Mouse (Mus musculus) left cerebral cortex, adult 11 months (tissue): ENCODE results near the gene Rchy1.
"Not testable (repeated sequence)": the region's sequence is repeated elsewhere in the genome, so short reads cannot be mapped to it uniquely, and the experiment has no call there.

ENCODE experiments used
- DNase-seq: peaks from one replicate; pipeline ENCODE4 v3.0.0; 2022; ENCODE audit warnings: low spot score

The Rchy1 gene

GRCm38 (mm10) chr5:91959986-91960385 lies 2.9 kb downstream of the Rchy1 start:
- no peak for DNase-seq

DNA sequence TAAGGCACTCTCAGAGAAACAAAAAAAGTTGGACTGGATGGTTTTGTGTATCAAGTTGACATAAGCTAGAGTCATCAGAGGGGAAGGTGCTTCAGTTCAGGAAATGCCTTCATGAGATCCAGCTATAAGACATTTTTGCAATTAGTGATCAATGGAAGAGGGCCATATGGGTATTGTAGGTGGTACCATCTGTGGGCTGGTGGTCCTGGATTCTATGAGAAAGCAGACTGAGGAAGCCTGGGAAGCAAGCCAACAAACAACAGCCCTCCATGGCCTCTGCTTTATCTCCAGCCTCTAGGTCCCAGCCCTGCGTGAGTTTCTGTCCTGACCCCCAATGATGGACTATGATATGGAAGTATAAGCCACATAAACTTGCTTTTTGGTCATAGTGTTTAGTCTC lies 3.8 kb downstream of the Rchy1 start:
- no peak for DNase-seq

- DNase-seq: no peak
These were observed 5.7 kb downstream of the Rchy1 start for GRCm38 (mm10) chr5:91956991-91957760.

GRCm38 (mm10) chr5:91951404-91951803 lies 11.5 kb downstream of the Rchy1 start:
- DNase-seq: no peak

GRCm38 (mm10) chr5:91949441-91949840 lies 13.4 kb downstream of the Rchy1 start:
- no peak for DNase-seq

- DNase-seq: no peak
These were observed 15.9 kb downstream of the Rchy1 start for GRCm38 (mm10) chr5:91947008-91947407.

DNA sequence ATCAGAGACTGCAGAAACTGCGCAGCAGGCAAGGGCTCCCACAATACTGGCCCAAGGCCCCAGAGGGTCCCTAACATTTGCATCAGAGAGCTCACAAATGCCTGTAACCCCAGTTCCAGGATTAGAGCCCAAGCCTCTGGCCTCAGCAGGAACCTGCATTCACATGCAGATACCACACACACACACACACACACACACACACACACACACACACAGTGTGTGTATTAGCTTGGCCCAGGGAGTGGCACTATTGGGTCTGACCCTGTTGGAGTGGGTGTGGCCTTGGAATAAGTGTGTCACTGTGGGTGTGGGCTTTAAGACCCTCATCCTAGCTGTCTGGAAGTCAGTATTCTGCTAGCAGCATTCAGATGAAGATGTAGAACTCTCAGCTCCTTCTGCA lies 17.3 kb downstream of the Rchy1 start:
- DNase-seq: not testable (repeated sequence)

- no peak for DNase-seq
These were observed 49.6 kb downstream of the Rchy1 start for GRCm38 (mm10) chr5:91913231-91913630.

DNA sequence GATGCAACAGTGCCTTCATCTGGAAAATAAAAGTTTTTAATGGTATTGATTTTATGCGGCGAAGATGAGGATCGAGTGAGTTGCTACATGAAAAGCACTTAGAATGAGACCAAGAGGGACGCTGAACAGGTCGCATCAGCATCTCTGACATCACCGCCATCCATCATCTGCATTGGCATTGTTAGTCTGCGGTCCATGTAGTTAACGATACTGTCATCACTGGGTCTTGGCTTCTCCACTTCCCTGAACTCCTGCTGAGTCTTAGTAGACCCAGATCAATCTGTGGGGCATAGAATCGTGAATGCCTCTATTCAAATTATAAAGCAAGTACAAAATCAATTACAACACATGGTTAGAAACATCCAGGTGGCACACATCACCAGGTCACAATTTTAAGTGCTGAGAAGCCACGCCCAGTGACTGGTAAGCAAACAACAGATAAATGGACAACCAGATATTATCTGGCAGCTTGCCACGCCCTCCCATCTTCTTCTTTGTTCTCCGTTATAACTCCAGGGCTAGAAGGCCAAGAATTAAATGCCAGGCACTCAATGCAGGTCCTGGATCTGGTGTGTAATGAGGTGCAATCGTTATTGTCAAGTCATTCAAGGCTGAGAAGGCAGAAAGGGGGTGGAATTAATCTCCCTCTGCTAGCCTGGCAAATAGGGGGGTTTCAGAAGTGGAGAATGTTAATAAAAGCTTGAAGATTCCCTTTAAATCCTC lies 51.3 kb downstream of the Rchy1 start:
- no peak for DNase-seq

- no peak for DNase-seq
These were observed 52.3 kb downstream of the Rchy1 start for GRCm38 (mm10) chr5:91910616-91911015.

- no peak for DNase-seq
These were observed 53.8 kb downstream of the Rchy1 start for GRCm38 (mm10) chr5:91909010-91909620.
